Mouse (Mus musculus): ENCODE measurements at regions not wholly inside any gene's neighbourhood (a gene's known extent, or its start where the extent isn't known, plus 50 kb on each side); places are given as distances from the start of the nearest gene placed in this dataset.

DNA sequence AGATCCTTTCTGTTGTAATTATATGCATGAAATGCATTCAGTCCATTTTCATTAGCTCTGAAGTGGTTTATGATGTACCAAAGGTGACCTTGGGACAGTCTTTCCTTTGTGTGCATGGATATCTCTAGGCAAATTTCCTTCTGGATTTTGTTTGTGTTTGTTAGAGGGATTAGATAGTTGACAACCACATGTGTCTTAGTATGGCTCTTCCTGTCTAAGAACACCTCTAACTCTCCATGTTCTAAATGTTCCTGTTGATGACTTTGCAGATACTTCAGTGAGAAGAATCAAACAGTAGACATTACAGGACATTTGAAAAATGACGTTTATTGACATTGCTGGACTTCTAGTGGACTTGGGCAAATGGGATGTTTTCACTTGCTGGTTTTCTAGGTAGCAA, 436.5 kb upstream of the Nrp1 start:
- H3K27me3 ChIP-seq (ENCODE audit: control insufficient read depth, insufficient read depth, low read length), result no peaks in the 10 kb centered on the region
- H3K4me3 ChIP-seq (ENCODE audit: low read depth, low read length), result no peak overlapping the region
- no peak for ATAC-seq (replicated peaks; ENCODE audit: insufficient number of reproducible peaks, low FRiP score, low TSS enrichment)
- H3K9me3 ChIP-seq (replicated peaks; ENCODE audit: control insufficient read depth, low read length), result no peaks in the 10 kb centered on the region
- 63% methylated on average over 1 of the region's 1 CpGs for WGBS (ENCODE audit: insufficient replicate concordance)
- H3K4me2 ChIP-seq, result no peak overlapping the region
- H3K9ac ChIP-seq (ENCODE audit: low read depth, low read length), result no peak overlapping the region
- no peaks in the 10 kb centered on the region for H3K4me1 ChIP-seq (ENCODE audit: control insufficient read depth, insufficient read depth, low read length)
- H3K36me3 ChIP-seq (ENCODE audit: control insufficient read depth, insufficient read depth, low read length), result no peaks in the 10 kb centered on the region
- H3K27ac ChIP-seq (ENCODE audit: low read depth, low read length), result no peak overlapping the region

GRCm38 (mm10) chr8:127923321-127923720, 435.1 kb upstream of the Nrp1 start:
- 77% methylated on average over 4 of the region's 4 CpGs for WGBS (ENCODE audit: insufficient replicate concordance)
- Histone ChIP-seq H3K4me2 (no peak overlapping the region), H3K27ac (ENCODE audit: low read depth, low read length) (no peak overlapping the region), H3K9me3 (replicated peaks; ENCODE audit: control insufficient read depth, low read length) (no peaks in the 10 kb centered on the region), H3K4me1 (ENCODE audit: control insufficient read depth, insufficient read depth, low read length) (no peaks in the 10 kb centered on the region), H3K36me3 (ENCODE audit: control insufficient read depth, insufficient read depth, low read length) (no peaks in the 10 kb centered on the region), H3K9ac (ENCODE audit: low read depth, low read length) (no peak overlapping the region), H3K27me3 (ENCODE audit: control insufficient read depth, insufficient read depth, low read length) (no peaks in the 10 kb centered on the region), H3K4me3 (ENCODE audit: low read depth, low read length) (no peak overlapping the region)
- ATAC-seq (replicated peaks; ENCODE audit: insufficient number of reproducible peaks, low FRiP score, low TSS enrichment), result no peak

GRCm38 (mm10) chr8:127932276-127932675, 426.1 kb upstream of the Nrp1 start:
- no peaks in the 10 kb centered on the region for H3K9me3 ChIP-seq (replicated peaks; ENCODE audit: control insufficient read depth, low read length)
- no peak overlapping the region for H3K4me3 ChIP-seq (ENCODE audit: low read depth, low read length)
- no peaks in the 10 kb centered on the region for H3K27me3 ChIP-seq (ENCODE audit: control insufficient read depth, insufficient read depth, low read length)
- H3K27ac ChIP-seq (ENCODE audit: low read depth, low read length), result no peak overlapping the region
- 79% methylated on average over 1 of the region's 1 CpGs for WGBS (ENCODE audit: insufficient replicate concordance)
- no peak overlapping the region for H3K4me2 ChIP-seq
- no peaks in the 10 kb centered on the region for H3K36me3 ChIP-seq (ENCODE audit: control insufficient read depth, insufficient read depth, low read length)
- H3K9ac ChIP-seq (ENCODE audit: low read depth, low read length), result no peak overlapping the region
- no peak for ATAC-seq (replicated peaks; ENCODE audit: insufficient number of reproducible peaks, low FRiP score, low TSS enrichment)
- H3K4me1 ChIP-seq (ENCODE audit: control insufficient read depth, insufficient read depth, low read length), result no peaks in the 10 kb centered on the region

- Histone ChIP-seq H3K36me3 (ENCODE audit: control insufficient read depth, insufficient read depth, low read length) (no peaks in the 10 kb centered on the region), H3K4me2 (no peak overlapping the region), H3K4me1 (ENCODE audit: control insufficient read depth, insufficient read depth, low read length) (peaks cover 3% of the 10 kb centered on the region; the same call in 1 of the 2 replicates), H3K27ac (ENCODE audit: low read depth, low read length) (no peak overlapping the region), H3K27me3 (ENCODE audit: control insufficient read depth, insufficient read depth, low read length) (no peaks in the 10 kb centered on the region), H3K9me3 (replicated peaks; ENCODE audit: control insufficient read depth, low read length) (no peaks in the 10 kb centered on the region), H3K9ac (ENCODE audit: low read depth, low read length) (no peak overlapping the region), H3K4me3 (ENCODE audit: low read depth, low read length) (no peak overlapping the region)
- ATAC-seq (replicated peaks; ENCODE audit: insufficient number of reproducible peaks, low FRiP score, low TSS enrichment), result no peak
- 87% methylated on average over 6 of the region's 6 CpGs for WGBS (ENCODE audit: insufficient replicate concordance)
Measured at GRCm38 (mm10) chr8:127936792-127937435, 421.5 kb upstream of the Nrp1 start.

DNA sequence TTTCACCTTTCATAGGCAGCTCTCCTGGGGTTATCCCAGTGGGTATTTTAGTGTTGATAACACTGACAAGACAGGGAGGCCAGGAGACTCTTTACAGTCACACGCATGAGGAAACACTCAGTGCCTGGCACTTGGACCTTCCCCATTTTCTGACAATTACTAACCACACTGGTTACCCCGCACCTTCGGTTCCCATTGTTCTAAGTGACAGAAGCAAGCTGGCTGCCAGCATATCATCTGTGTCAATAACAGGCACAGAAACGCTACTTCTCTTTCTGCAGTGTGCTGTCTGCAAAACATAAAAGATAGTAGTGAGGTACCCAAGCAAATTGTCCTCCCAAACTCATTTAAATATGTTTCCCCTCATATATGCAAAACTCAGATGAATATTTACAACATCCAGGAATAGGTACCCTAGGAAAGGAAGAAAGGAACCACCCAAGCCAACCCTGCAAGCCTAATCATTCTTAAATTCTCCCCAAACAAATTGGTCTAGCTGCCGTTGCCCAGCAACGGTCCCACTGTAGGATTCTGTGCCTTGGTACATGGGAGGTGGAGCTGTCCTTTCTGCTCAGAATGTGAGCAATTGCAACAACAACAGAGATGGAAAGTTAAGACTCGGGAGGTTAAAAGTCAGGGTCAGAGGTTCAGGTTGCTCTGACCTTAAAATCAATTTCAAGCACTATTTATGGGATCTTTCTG, 419.0 kb upstream of the Nrp1 start:
- H3K27ac ChIP-seq (ENCODE audit: low read depth, low read length), result no peak overlapping the region
- H3K9me3 ChIP-seq (replicated peaks; ENCODE audit: control insufficient read depth, low read length), result no peaks in the 10 kb centered on the region
- H3K4me2 ChIP-seq, result no peak overlapping the region
- H3K4me3 ChIP-seq (ENCODE audit: low read depth, low read length), result no peak overlapping the region
- no peaks in the 10 kb centered on the region for H3K27me3 ChIP-seq (ENCODE audit: control insufficient read depth, insufficient read depth, low read length)
- peaks cover 3% of the 10 kb centered on the region; the same call in 1 of the 2 replicates for H3K4me1 ChIP-seq (ENCODE audit: control insufficient read depth, insufficient read depth, low read length)
- no peak for ATAC-seq (replicated peaks; ENCODE audit: insufficient number of reproducible peaks, low FRiP score, low TSS enrichment)
- 45% methylated on average over 7 of the region's 7 CpGs for WGBS (ENCODE audit: insufficient replicate concordance)
- H3K9ac ChIP-seq (ENCODE audit: low read depth, low read length), result no peak overlapping the region
- H3K36me3 ChIP-seq (ENCODE audit: control insufficient read depth, insufficient read depth, low read length), result no peaks in the 10 kb centered on the region

DNA sequence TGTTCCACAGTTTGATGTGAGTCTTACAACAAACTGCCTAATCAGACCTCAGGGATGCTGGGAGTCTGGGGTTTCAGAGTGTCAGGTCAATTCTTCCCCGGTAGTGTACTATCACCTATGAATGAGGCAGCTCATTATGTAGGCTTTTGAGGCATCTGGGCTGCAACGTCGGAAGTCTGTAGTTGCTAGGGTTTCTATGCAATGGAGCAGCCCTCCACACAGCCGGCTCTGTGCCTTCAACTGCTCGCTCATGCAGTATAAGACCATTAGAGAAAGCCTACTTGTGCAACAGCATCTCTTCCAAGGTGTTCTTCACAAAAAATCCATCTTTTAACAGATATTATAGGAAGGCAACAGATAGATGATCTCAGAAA, 418.4 kb upstream of the Nrp1 start:
- no peaks in the 10 kb centered on the region for H3K9me3 ChIP-seq (replicated peaks; ENCODE audit: control insufficient read depth, low read length)
- ATAC-seq (replicated peaks; ENCODE audit: insufficient number of reproducible peaks, low FRiP score, low TSS enrichment), result no peak
- H3K4me3 ChIP-seq (ENCODE audit: low read depth, low read length), result no peak overlapping the region
- H3K27ac ChIP-seq (ENCODE audit: low read depth, low read length), result no peak overlapping the region
- no peaks in the 10 kb centered on the region for H3K36me3 ChIP-seq (ENCODE audit: control insufficient read depth, insufficient read depth, low read length)
- H3K9ac ChIP-seq (ENCODE audit: low read depth, low read length), result no peak overlapping the region
- H3K4me2 ChIP-seq, result no peak overlapping the region
- no peaks in the 10 kb centered on the region for H3K27me3 ChIP-seq (ENCODE audit: control insufficient read depth, insufficient read depth, low read length)
- H3K4me1 ChIP-seq (ENCODE audit: control insufficient read depth, insufficient read depth, low read length), result peaks cover 3% of the 10 kb centered on the region; the same call in 1 of the 2 replicates
- 58% methylated on average over 5 of the region's 5 CpGs for WGBS (ENCODE audit: insufficient replicate concordance)

- Histone ChIP-seq H3K36me3 (ENCODE audit: control insufficient read depth, insufficient read depth, low read length) (no peaks in the 10 kb centered on the region), H3K4me1 (ENCODE audit: control insufficient read depth, insufficient read depth, low read length) (peaks cover 3% of the 10 kb centered on the region; the same call in 1 of the 2 replicates), H3K27me3 (ENCODE audit: control insufficient read depth, insufficient read depth, low read length) (no peaks in the 10 kb centered on the region), H3K9ac (ENCODE audit: low read depth, low read length) (no peak overlapping the region), H3K27ac (ENCODE audit: low read depth, low read length) (no peak overlapping the region), H3K4me3 (ENCODE audit: low read depth, low read length) (no peak overlapping the region), H3K4me2 (no peak overlapping the region), H3K9me3 (replicated peaks; ENCODE audit: control insufficient read depth, low read length) (no peaks in the 10 kb centered on the region)
- no peak for ATAC-seq (replicated peaks; ENCODE audit: insufficient number of reproducible peaks, low FRiP score, low TSS enrichment)
Measured at GRCm38 (mm10) chr8:127942319-127942718, 416.1 kb upstream of the Nrp1 start.

DNA sequence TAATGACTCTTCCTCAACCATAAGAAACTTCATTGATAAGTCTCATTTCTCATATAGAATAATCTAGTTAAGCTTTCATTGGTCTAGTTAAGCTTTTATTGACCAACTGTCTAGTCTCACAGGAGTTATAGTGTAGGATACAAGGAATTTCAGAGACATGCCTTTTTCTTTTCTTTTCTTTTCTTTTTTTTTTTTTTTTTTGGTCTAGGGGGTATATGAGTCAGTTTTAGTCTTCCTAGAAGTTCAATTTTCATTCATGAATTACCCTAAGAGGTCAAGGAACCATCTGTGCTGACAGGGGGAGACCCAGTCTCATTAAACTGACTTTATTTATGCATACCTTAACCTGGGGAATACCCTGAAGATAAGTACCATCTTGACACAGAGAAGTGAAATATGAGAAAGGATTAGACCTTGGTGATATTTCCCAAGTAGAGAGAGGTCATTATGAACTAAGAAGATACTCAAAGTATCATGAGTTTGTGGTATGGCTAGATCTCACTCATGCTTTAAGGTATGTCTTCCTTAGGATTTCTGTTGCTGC, 413.4 kb upstream of the Nrp1 start:
- no peak overlapping the region for H3K4me3 ChIP-seq (ENCODE audit: low read depth, low read length)
- H3K27me3 ChIP-seq (ENCODE audit: control insufficient read depth, insufficient read depth, low read length), result no peaks in the 10 kb centered on the region
- ATAC-seq (replicated peaks; ENCODE audit: insufficient number of reproducible peaks, low FRiP score, low TSS enrichment), result no peak
- H3K4me2 ChIP-seq, result no peak overlapping the region
- no peak overlapping the region for H3K9ac ChIP-seq (ENCODE audit: low read depth, low read length)
- no peaks in the 10 kb centered on the region for H3K36me3 ChIP-seq (ENCODE audit: control insufficient read depth, insufficient read depth, low read length)
- no peaks in the 10 kb centered on the region for H3K9me3 ChIP-seq (replicated peaks; ENCODE audit: control insufficient read depth, low read length)
- no peak overlapping the region for H3K27ac ChIP-seq (ENCODE audit: low read depth, low read length)
- H3K4me1 ChIP-seq (ENCODE audit: control insufficient read depth, insufficient read depth, low read length), result no peaks in the 10 kb centered on the region

GRCm38 (mm10) chr8:127957571-127957970, 400.8 kb upstream of the Nrp1 start:
- ATAC-seq (replicated peaks; ENCODE audit: insufficient number of reproducible peaks, low FRiP score, low TSS enrichment), result no peak
- Histone ChIP-seq H3K27ac (ENCODE audit: low read depth, low read length) (no peak overlapping the region), H3K27me3 (ENCODE audit: control insufficient read depth, insufficient read depth, low read length) (no peaks in the 10 kb centered on the region), H3K9me3 (replicated peaks; ENCODE audit: control insufficient read depth, low read length) (no peaks in the 10 kb centered on the region), H3K4me3 (ENCODE audit: low read depth, low read length) (no peak overlapping the region), H3K4me2 (no peak overlapping the region), H3K36me3 (ENCODE audit: control insufficient read depth, insufficient read depth, low read length) (no peaks in the 10 kb centered on the region), H3K4me1 (ENCODE audit: control insufficient read depth, insufficient read depth, low read length) (no peaks in the 10 kb centered on the region), H3K9ac (ENCODE audit: low read depth, low read length) (no peak overlapping the region)
- 77% methylated on average over 1 of the region's 1 CpGs for WGBS (ENCODE audit: insufficient replicate concordance)

Measured in heart, embryonic 11.5 days (tissue).